Mouse (Mus musculus): Measurements from ENCODE around the gene Gm11444.
A peak's percentile ranks its signal among the peaks of the same experiment; 100 is the strongest.

The Gm11444 gene

GRCm38 (mm10) chr11:85857997-85858698 is 8.0 kb upstream of the Gm11444 start:
- DNase-seq, result no peak

- DNase-seq, result peak in 1 of 2 experiments; percentile 13
Observed at GRCm38 (mm10) chr11:85850758-85851157, 625 bp upstream of the Gm11444 start.

GRCm38 (mm10) chr11:85849037-85849436 is 1.1 kb downstream of the Gm11444 start:
- peak; percentile 67 to 76 for DNase-seq

GRCm38 (mm10) chr11:85846509-85846908 is 3.6 kb downstream of the Gm11444 start:
- DNase-seq, result peak; percentile 75

GRCm38 (mm10) chr11:85845921-85846320 is 4.2 kb downstream of the Gm11444 start:
- peak; percentile 67 to 71 for DNase-seq

- no peak for DNase-seq
Observed at GRCm38 (mm10) chr11:85844971-85845370, 5.2 kb downstream of the Gm11444 start.

- DNase-seq, result peak; percentile 88 to 92
Observed at GRCm38 (mm10) chr11:85844144-85844965, 5.8 kb downstream of the Gm11444 start.

GRCm38 (mm10) chr11:85843347-85843692 is 6.8 kb downstream of the Gm11444 start:
- peak; percentile 80 to 83 for DNase-seq

- DNase-seq, result no peak
Observed at GRCm38 (mm10) chr11:85842596-85843346, 7.4 kb downstream of the Gm11444 start.

GRCm38 (mm10) chr11:85841980-85842379 is 8.2 kb downstream of the Gm11444 start:
- peak; percentile 62 to 68 for DNase-seq

GRCm38 (mm10) chr11:85841211-85841681 is 8.9 kb downstream of the Gm11444 start:
- no peak for DNase-seq

- no peak for DNase-seq
Observed at GRCm38 (mm10) chr11:85840803-85841145, 9.4 kb downstream of the Gm11444 start.

GRCm38 (mm10) chr11:85840031-85840802 is 9.9 kb downstream of the Gm11444 start:
- DNase-seq, result no peak

GRCm38 (mm10) chr11:85839258-85840030 is 10.7 kb downstream of the Gm11444 start:
- DNase-seq, result no peak

- DNase-seq, result no peak
Observed at GRCm38 (mm10) chr11:85838424-85839257, 11.5 kb downstream of the Gm11444 start.

- DNase-seq, result no peak
Observed at GRCm38 (mm10) chr11:85837648-85838423, 12.3 kb downstream of the Gm11444 start.

- no peak for DNase-seq
Observed at GRCm38 (mm10) chr11:85837291-85837647, 12.9 kb downstream of the Gm11444 start.

- no peak for DNase-seq
Observed at GRCm38 (mm10) chr11:85836523-85837290, 13.4 kb downstream of the Gm11444 start.
